Mouse (Mus musculus) heart, adult 9 months (tissue): Measurements from ENCODE around the gene Fcrl1.
A peak's percentile ranks its signal among the peaks of the same experiment; 100 is the strongest.
"Not testable (repeated sequence)": the region's sequence is repeated elsewhere in the genome, so short reads cannot be mapped to it uniquely, and the experiment has no call there.

Experiments
- DNase-seq, 2 experiments: peaks; one replicate each; pipeline ENCODE4 v3.0.0; 2022; ENCODE audit warnings: low spot score in 2 of 2

Fcrl1 gene

GRCm38 (mm10) chr3:87376195-87377165 lies at the start of gene Fcrl1:
Gene Fcrl1, plus strand, starts transcription at chr3:87376387.
- DNase-seq, result peak in 1 of 2 experiments; percentile 6

DNA sequence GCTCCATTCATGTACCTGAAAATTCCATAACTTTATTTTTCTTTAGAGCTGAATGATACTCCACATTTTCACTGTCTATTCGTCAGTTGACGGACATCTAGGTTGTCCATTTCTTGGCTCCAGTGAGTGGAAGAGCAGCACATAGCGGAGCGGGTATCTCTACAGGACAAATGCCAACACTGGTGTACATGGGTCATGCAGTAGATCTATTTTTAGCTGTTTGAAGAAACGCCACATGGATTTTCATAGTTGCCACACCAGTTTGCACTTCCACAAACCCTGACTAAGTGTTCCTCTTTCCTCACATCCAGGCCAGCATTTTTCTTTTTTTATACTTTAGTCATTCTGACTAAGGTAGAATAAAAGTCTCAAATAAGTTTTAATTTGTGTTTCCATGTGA lies 38.3 kb upstream of the Fcrl1 start:
- peak; percentile 25 to 31 for DNase-seq

GRCm38 (mm10) chr3:87350992-87351391 lies 25.2 kb upstream of the Fcrl1 start:
- DNase-seq, result not testable (repeated sequence)

GRCm38 (mm10) chr3:87357581-87357980 lies 18.6 kb upstream of the Fcrl1 start, which contains the start of gene Cd5l:
Gene Cd5l, plus strand, starts transcription at chr3:87357881.
- DNase-seq, result no peak

DNA sequence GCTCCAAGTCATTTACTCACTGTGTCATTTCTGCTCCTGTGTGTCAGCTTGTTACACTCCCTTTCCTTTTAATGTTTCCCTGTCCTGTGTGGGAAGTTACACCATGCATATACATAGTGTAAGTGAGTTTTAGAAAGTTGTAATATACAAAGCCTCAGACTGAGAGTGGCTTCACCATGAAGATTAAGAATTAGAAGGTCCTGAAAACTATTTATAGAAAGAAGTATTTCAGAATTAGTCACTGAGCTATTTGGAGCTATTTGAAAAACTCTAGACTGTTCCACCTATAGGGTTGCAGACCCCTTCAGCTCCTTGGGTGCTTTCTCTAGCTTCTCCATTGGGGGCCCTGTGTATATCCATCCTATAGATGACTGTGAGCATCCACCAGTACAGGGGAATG lies 17.0 kb upstream of the Fcrl1 start:
- DNase-seq, result no peak

DNA sequence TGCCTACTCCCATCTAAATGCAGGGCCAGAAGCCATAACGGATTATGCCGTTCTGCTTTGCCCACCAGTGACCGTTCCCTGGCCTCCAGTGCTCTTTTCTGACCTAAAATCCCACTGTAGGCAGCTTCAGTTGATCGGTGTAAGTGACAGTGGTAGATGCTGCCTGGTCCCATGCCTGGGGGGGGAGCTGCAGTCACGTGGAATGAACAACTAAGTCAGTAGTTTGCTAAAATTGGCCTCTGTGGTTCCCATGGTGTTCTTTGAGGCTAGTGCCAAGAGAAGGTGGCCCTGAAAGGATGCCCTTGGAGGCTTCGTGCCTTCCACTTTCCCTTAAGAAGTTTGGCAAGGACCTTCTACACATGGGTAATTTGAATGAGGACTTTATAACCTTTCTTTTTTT lies 15.7 kb upstream of the Fcrl1 start:
- no peak for DNase-seq

GRCm38 (mm10) chr3:87365691-87366090 lies 10.5 kb upstream of the Fcrl1 start:
- no peak for DNase-seq

DNA sequence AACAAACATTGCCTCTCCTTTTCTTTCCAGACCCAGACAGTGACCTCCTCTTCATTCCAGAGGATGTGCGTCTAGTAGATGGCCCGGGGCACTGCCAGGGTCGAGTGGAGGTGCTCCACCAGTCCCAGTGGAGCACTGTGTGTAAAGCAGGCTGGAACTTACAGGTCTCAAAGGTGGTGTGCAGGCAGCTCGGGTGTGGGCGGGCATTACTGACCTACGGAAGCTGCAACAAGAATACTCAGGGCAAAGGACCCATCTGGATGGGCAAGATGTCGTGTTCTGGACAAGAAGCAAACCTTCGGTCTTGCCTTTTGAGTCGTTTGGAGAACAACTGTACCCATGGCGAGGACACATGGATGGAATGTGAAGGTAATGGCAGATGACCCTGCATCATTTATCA lies 8.7 kb upstream of the Fcrl1 start:
- no peak for DNase-seq

- peak in 1 of 2 experiments; percentile 5 for DNase-seq
Observed at GRCm38 (mm10) chr3:87369181-87369580, 7.0 kb upstream of the Fcrl1 start.

- no peak for DNase-seq
Observed at GRCm38 (mm10) chr3:87377228-87377627, 1.0 kb downstream of the Fcrl1 start.

- DNase-seq, result no peak
Observed at GRCm38 (mm10) chr3:87377719-87378118, 1.5 kb downstream of the Fcrl1 start.

DNA sequence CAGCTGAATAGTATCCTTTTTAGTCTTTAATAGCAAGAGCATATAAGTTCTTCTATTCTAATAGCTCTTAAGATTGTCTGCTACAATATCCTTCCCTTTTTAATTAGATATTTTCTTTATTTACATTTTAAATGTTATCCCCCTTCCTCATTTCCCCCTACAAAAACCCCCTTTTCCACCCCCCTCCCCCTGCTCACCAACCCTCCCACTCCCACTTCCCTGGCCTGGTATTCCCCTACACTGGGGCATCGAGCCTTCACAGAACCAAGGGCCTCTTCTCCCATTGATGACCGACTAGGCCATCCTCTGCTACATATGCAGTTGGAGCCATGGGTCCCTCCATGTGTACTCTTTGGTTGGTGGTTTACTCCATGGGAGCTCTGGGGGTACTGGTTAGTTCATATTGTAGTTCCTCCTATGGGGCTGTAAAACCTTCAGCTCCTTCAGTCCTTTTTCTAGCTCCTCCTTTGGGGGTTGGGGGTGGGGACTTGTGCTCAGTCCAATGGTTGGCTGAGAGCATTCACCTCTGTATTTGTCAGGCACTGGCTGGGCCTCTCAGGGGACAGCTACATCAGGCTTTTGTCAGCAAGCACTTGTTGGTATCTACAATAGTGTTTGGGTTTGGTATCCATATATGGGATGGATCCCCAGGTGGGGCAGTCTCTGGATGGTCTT lies 3.6 kb downstream of the Fcrl1 start:
- DNase-seq, result not testable (repeated sequence)

GRCm38 (mm10) chr3:87381806-87382712 lies 5.9 kb downstream of the Fcrl1 start:
- no peak for DNase-seq

- no peak for DNase-seq
Observed at GRCm38 (mm10) chr3:87383308-87383707, 7.1 kb downstream of the Fcrl1 start.

DNA sequence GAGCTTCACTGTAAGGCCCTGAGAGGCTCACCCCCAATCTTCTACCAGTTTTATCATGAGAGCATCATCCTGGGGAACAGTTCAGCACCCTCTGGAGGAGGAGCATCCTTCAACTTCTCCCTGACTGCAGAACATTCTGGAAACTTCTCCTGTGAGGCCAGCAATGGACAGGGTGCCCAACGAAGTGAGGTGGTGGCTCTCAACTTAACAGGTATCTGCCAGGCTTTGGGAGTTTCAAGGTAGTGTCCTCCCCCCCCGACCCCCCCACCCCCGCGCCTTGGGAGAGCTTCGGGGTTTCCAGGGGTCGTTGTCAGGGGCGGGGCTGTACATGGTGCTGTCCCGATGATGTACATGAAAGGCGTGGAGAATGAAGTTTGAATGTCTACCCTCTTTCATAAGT lies 8.9 kb downstream of the Fcrl1 start:
- DNase-seq, result no peak

GRCm38 (mm10) chr3:87390935-87391334 lies 14.7 kb downstream of the Fcrl1 start:
- peak in 1 of 2 experiments; percentile 5 for DNase-seq

GRCm38 (mm10) chr3:87398809-87399208 lies 22.6 kb downstream of the Fcrl1 start:
- no peak for DNase-seq

GRCm38 (mm10) chr3:87399906-87400305 lies 23.7 kb downstream of the Fcrl1 start:
- DNase-seq, result no peak

GRCm38 (mm10) chr3:87401321-87401720 lies 25.1 kb downstream of the Fcrl1 start:
- DNase-seq, result no peak

GRCm38 (mm10) chr3:87408171-87408570 lies 32.0 kb downstream of the Fcrl1 start:
- no peak for DNase-seq

DNA sequence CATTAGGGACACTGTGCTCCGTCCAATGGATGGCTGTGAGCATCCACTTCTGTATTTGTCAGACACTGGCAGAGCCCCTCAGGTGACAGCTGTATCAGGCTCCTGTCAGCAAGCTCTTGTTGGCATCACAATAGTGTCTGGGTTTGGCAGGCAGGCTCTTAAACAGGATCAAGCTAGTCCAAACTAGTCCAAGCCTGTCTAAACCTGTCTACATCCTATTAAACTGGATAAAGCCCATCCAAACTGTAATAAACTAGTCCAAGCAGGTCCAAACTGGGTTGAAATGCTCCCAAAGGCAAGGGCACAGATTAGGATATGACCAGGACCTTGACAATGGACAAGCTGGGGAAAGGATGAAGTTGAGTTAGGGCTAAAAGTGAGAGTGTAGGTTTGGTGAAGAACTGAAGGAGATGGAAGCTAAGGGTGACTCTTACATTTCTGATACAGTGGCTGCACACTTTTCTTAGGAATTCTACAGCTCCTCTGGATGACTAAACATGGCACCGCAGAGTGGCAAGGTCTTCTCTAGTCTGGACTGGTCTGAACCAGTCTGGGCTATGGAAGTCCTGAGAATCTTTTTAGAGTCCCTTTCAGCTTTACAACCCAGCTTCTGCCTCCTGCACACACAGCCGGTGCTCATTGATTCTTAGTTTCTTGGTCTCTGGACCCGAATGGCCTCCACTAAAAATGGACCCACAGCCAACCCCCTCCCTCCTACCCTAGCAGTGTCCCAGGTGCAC lies 33.2 kb downstream of the Fcrl1 start:
- DNase-seq, result no peak
